Mouse (Mus musculus): ENCODE data around the gene Ccser2. TPM values are rescaled to one million over a fixed set of nuclear protein-coding genes. Genes with fewer than 3 reads are reported as not detected.

The Ccser2 gene
- polyA plus RNA-seq, 1 experiment from 2014 or later = 41.7 TPM

DNA sequence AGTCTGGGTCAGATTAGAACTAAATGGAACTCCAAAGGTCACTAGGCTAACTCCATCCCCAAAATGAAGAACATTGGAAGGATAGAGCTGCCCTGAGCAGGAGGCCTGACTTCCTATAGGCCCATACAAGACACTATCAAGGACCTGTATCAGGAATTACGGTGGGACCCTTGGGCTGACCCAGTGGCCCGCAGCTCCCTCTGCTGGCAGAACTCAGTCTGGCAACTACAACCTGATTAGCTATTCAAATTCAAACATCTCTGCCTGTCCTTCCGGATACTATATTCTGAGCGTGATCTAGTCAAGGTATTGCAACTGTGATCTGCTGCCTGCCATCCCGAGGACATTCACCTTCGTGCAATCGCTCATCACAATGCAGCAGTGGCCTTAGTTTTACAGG, 106.2 kb downstream of the Ccser2 start:
- H3K27me3 ChIP-seq = no peaks in the 10 kb centered on the region
- no peaks in the 10 kb centered on the region for H3K36me3 ChIP-seq
- WGBS = 33% methylated on average over 7 of the region's 7 CpGs
- H3K9me3 ChIP-seq = no peaks in the 10 kb centered on the region
- H3K9ac ChIP-seq (replicated peaks) = no peak overlapping the region
- no peak overlapping the region for H3K4me3 ChIP-seq
- ATAC-seq (ENCODE audit: low FRiP score, low read depth) = peak; percentile 48; the same call in 1 of the 2 replicates
- H3K4me2 ChIP-seq (replicated peaks) = no peak overlapping the region
- H3K27ac ChIP-seq (replicated peaks) = no peak overlapping the region
- no peaks in the 10 kb centered on the region for H3K4me1 ChIP-seq

DNA sequence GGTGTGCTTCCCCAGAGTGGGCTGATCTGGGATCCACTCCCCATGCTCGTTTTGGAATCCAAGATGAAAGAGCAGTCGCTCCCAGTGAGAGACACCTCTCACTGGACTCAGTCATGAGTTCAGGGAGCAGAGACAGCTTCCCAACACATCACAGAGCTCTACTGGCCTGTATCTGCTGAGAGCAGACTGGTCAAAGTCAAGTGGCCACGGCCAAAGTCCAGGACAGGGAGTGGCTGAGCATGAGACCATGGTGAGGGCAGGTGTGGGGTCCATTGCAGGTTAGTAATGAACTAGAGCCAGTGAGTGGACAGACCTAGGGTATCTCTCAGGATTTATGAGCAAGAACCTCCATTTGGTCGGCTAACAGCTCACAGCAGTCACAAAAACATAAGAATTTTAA, 109.6 kb downstream of the Ccser2 start:
- Histone ChIP-seq H3K9ac (replicated peaks) (no peak overlapping the region), H3K27ac (replicated peaks) (no peak overlapping the region), H3K27me3 (no peaks in the 10 kb centered on the region), H3K4me1 (no peaks in the 10 kb centered on the region), H3K4me2 (replicated peaks) (no peak overlapping the region), H3K4me3 (no peak overlapping the region), H3K9me3 (no peaks in the 10 kb centered on the region), H3K36me3 (no peaks in the 10 kb centered on the region)
- no peak for ATAC-seq (ENCODE audit: low FRiP score, low read depth)
- WGBS = 72% methylated on average over 4 of the region's 4 CpGs

DNA sequence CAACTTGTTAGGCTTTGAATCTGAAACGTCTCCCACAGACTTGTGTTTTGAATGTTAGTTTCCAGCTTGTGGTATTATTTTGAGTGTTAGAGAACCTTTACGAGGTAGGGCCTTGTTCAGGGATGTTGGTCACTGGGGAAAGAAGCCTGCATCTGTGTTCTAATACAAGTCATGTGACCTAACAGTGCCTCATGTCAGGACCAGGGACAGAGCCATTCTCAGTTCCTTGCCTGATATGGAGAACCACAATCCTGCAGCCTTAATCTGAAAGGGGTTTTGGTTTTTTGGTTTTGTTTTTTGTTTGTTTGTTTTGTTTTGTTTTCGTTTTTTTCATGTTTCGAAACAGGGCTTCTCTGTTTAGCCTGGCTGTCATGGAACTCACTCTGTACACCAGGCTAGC, 115.6 kb downstream of the Ccser2 start:
- Histone ChIP-seq H3K9ac (replicated peaks) (no peak overlapping the region), H3K9me3 (no peaks in the 10 kb centered on the region), H3K27me3 (no peaks in the 10 kb centered on the region), H3K4me3 (no peak overlapping the region), H3K4me1 (no peaks in the 10 kb centered on the region), H3K36me3 (no peaks in the 10 kb centered on the region), H3K27ac (replicated peaks) (no peak overlapping the region), H3K4me2 (replicated peaks) (no peak overlapping the region)
- 76% methylated on average over 4 of the region's 4 CpGs for WGBS
- ATAC-seq (ENCODE audit: low FRiP score, low read depth) = no peak

DNA sequence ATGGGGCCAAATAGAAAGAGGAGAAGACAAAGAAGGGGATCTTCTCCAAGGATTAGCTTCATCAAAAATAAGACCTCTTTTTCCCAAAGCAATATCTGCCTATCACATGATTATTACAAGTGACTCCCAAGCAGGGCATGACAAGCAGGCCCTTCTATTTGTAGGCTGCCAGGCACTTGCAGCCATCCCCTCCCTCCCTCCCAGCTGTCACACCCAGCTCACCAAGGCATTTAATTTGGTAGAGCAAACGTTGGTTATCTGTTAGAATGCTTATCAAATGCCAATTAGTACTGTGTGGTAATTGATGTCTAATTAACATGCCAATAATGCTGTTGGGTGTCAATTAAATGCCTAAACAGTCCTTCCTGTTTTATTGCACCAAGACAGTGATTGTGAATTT, 119.7 kb downstream of the Ccser2 start:
- WGBS = 28% methylated on average over 1 of the region's 1 CpGs
- ATAC-seq (ENCODE audit: low FRiP score, low read depth) = no peak
- H3K27me3 ChIP-seq = no peaks in the 10 kb centered on the region
- H3K4me3 ChIP-seq = no peak overlapping the region
- H3K27ac ChIP-seq (replicated peaks) = no peak overlapping the region
- H3K4me1 ChIP-seq = no peaks in the 10 kb centered on the region
- H3K9me3 ChIP-seq = no peaks in the 10 kb centered on the region
- H3K9ac ChIP-seq (replicated peaks) = no peak overlapping the region
- H3K36me3 ChIP-seq = no peaks in the 10 kb centered on the region
- H3K4me2 ChIP-seq (replicated peaks) = no peak overlapping the region

Other genes with a start within 250 kb of the Ccser2 start
- gene Rgr, start 80.2 kb upstream of the Ccser2 start, polyA plus RNA-seq (2016; fragmentation: Nextera tagmentation; extraction: Ambion mirVana) = not detected in 2 replicates
- gene Lrit1, start 86.1 kb upstream of the Ccser2 start, polyA plus RNA-seq (2016; fragmentation: Nextera tagmentation; extraction: Ambion mirVana) = not detected in 2 replicates
- not detected in 2 replicates for gene Lrit2, start 99.2 kb upstream of the Ccser2 start, polyA plus RNA-seq (2016; fragmentation: Nextera tagmentation; extraction: Ambion mirVana)
- gene Cdhr1, start 129.6 kb upstream of the Ccser2 start, polyA plus RNA-seq (2016; fragmentation: Nextera tagmentation; extraction: Ambion mirVana) = 0.14 and 0.17 TPM in 2 replicates
- gene 2610528A11Rik, start 145.2 kb upstream of the Ccser2 start, polyA plus RNA-seq (2016; fragmentation: Nextera tagmentation; extraction: Ambion mirVana) = not detected in 2 replicates
- gene Ghitm, start 166.5 kb upstream of the Ccser2 start, polyA plus RNA-seq (2016; fragmentation: Nextera tagmentation; extraction: Ambion mirVana) = 183 and 196 TPM in 2 replicates

All from midbrain, embryonic 12.5 days (tissue).